Mouse (Mus musculus): ENCODE results near the gene Shisa6. TPM values are rescaled to one million over a fixed set of nuclear protein-coding genes. Genes with fewer than 3 reads are reported as not detected.

The Shisa6 gene
- polyA plus RNA-seq, 1 experiment from 2014 or later, result 0.40 TPM

DNA sequence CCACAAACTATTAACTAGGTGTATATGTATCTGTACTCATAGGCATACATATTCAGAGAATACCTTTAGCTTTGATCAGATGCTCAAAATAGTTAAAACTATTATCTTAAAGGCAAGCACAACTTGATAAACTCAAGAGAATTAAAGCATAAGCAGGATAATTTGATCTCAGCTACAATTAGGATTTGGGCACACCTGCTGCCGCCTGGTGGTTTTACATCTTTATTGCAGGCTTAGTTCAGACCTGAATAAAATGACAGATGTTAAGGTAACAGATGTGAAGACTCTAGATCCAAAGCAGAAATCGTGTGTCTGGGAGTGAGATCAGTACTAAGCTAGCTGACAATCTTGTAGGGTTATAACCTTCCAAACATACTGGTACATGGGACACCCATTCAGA, 24.8 kb downstream of the Shisa6 start:
- no peak for ATAC-seq (replicated peaks; ENCODE audit: insufficient number of reproducible peaks, low FRiP score, low TSS enrichment)
- Histone ChIP-seq H3K27ac (ENCODE audit: low read depth, low read length) (no peak overlapping the region), H3K4me2 (no peak overlapping the region), H3K9ac (ENCODE audit: low read depth, low read length) (no peak overlapping the region), H3K36me3 (ENCODE audit: control insufficient read depth, insufficient read depth, low read length) (no peaks in the 10 kb centered on the region), H3K4me1 (ENCODE audit: control insufficient read depth, insufficient read depth, low read length) (no peaks in the 10 kb centered on the region), H3K27me3 (ENCODE audit: control insufficient read depth, insufficient read depth, low read length) (no peaks in the 10 kb centered on the region), H3K9me3 (replicated peaks; ENCODE audit: control insufficient read depth, low read length) (no peaks in the 10 kb centered on the region), H3K4me3 (ENCODE audit: low read depth, low read length) (no peak overlapping the region)
- WGBS (ENCODE audit: insufficient replicate concordance), result 55% methylated on average over 2 of the region's 2 CpGs

DNA sequence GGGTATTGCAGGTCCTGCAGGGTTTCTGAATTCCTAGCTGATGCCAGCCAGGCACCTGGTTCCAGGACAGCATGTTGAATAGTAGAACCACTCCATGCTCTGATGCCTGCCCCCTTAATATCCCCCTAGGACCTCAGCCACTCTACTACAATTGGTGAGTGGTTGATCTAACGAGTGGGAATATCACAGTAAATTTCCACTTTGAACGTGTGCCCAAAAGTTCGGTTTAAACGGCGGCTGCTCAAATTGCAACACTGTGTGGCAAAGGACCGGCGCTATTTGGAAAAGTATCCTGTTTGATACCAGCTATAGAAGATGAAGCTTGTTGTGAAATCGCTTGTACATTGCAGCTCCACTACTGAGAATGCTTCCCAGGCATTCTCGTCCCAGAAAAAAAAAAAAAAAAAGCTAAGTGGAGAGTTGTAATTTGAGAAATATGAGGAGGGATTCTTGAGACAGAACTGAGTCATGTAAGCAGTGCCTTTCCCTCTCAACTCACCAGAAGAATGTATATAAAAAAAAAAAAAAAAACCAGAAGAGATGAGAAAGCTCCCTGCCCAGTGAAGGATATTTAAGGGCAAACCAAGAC, 26.8 kb downstream of the Shisa6 start:
- Histone ChIP-seq H3K4me1 (ENCODE audit: control insufficient read depth, insufficient read depth, low read length) (no peaks in the 10 kb centered on the region), H3K27ac (ENCODE audit: low read depth, low read length) (no peak overlapping the region), H3K4me2 (no peak overlapping the region), H3K4me3 (ENCODE audit: low read depth, low read length) (no peak overlapping the region), H3K36me3 (ENCODE audit: control insufficient read depth, insufficient read depth, low read length) (no peaks in the 10 kb centered on the region), H3K27me3 (ENCODE audit: control insufficient read depth, insufficient read depth, low read length) (no peaks in the 10 kb centered on the region), H3K9me3 (replicated peaks; ENCODE audit: control insufficient read depth, low read length) (no peaks in the 10 kb centered on the region), H3K9ac (ENCODE audit: low read depth, low read length) (no peak overlapping the region)
- WGBS (ENCODE audit: insufficient replicate concordance), result 76% methylated on average over 9 of the region's 9 CpGs
- ATAC-seq (replicated peaks; ENCODE audit: insufficient number of reproducible peaks, low FRiP score, low TSS enrichment), result no peak

DNA sequence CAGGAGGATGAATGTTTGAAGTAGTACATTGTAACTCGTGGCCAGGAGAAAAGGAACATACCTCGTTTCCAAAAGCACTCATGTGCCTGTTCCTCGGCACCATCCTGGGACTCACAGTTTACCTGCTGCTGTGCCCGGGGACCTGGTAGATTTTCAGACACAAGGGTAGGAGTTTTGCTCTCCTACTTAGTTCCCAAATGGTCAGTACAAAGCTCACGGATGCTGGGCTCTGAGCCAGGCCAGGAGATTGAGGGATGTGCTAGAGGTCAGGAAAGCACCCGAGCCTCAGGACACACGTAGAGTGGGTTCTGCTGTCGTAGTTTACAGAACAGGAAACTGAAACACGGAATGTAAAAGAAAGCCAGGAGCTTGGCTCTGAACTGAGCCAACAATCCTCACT, 29.5 kb downstream of the Shisa6 start:
- no peak for ATAC-seq (replicated peaks; ENCODE audit: insufficient number of reproducible peaks, low FRiP score, low TSS enrichment)
- no peak overlapping the region for H3K9ac ChIP-seq (ENCODE audit: low read depth, low read length)
- no peak overlapping the region for H3K4me3 ChIP-seq (ENCODE audit: low read depth, low read length)
- 69% methylated on average over 9 of the region's 9 CpGs for WGBS (ENCODE audit: insufficient replicate concordance)
- no peak overlapping the region for H3K27ac ChIP-seq (ENCODE audit: low read depth, low read length)
- no peaks in the 10 kb centered on the region for H3K4me1 ChIP-seq (ENCODE audit: control insufficient read depth, insufficient read depth, low read length)
- no peaks in the 10 kb centered on the region for H3K27me3 ChIP-seq (ENCODE audit: control insufficient read depth, insufficient read depth, low read length)
- no peaks in the 10 kb centered on the region for H3K36me3 ChIP-seq (ENCODE audit: control insufficient read depth, insufficient read depth, low read length)
- no peak overlapping the region for H3K4me2 ChIP-seq
- H3K9me3 ChIP-seq (replicated peaks; ENCODE audit: control insufficient read depth, low read length), result no peaks in the 10 kb centered on the region

DNA sequence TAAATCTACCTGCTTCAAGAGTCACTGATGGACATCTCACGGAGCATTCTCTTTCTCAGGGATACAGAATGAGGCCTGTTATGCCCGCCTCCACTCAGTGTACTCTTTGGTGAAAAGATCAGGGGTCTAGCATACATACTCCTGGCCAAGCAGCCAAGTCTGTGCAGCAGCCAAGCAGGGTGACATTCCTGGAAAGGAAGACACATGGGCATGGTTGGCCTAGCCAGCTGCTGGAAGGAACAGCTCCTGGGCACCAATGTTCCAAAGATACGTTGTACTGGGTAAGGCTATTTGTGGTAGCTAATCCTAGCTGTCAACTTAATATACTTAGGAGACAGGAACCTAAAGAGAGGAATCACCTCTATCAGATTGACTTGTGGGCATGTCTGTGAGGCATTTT, 31.4 kb downstream of the Shisa6 start:
- no peaks in the 10 kb centered on the region for H3K4me1 ChIP-seq (ENCODE audit: control insufficient read depth, insufficient read depth, low read length)
- H3K9me3 ChIP-seq (replicated peaks; ENCODE audit: control insufficient read depth, low read length), result no peaks in the 10 kb centered on the region
- no peak overlapping the region for H3K4me3 ChIP-seq (ENCODE audit: low read depth, low read length)
- H3K36me3 ChIP-seq (ENCODE audit: control insufficient read depth, insufficient read depth, low read length), result no peaks in the 10 kb centered on the region
- no peak overlapping the region for H3K4me2 ChIP-seq
- no peak overlapping the region for H3K27ac ChIP-seq (ENCODE audit: low read depth, low read length)
- no peaks in the 10 kb centered on the region for H3K27me3 ChIP-seq (ENCODE audit: control insufficient read depth, insufficient read depth, low read length)
- no peak for ATAC-seq (replicated peaks; ENCODE audit: insufficient number of reproducible peaks, low FRiP score, low TSS enrichment)
- WGBS (ENCODE audit: insufficient replicate concordance), result 74% methylated on average over 3 of the region's 3 CpGs
- no peak overlapping the region for H3K9ac ChIP-seq (ENCODE audit: low read depth, low read length)

DNA sequence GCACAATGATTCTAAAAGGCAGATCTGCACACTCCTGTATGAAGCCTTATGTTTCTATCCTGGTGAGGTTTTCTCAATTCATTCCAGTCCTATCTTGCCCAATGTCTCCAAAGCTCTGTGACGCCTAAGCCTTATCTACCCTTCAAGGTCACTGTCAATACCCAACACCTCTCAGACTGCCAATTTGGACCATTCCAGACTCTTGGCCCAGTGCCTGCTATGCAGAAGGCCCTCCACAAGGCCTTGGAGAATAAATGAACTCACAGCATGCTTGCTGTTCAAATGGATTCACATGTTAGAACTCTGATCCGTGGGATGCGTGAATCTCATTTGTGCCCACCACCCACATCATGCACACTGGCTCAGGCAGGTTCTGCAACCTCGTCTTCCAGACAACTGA, 38.0 kb downstream of the Shisa6 start:
- Histone ChIP-seq H3K9me3 (replicated peaks; ENCODE audit: control insufficient read depth, low read length) (no peaks in the 10 kb centered on the region), H3K27me3 (ENCODE audit: control insufficient read depth, insufficient read depth, low read length) (no peaks in the 10 kb centered on the region), H3K36me3 (ENCODE audit: control insufficient read depth, insufficient read depth, low read length) (no peaks in the 10 kb centered on the region), H3K4me1 (ENCODE audit: control insufficient read depth, insufficient read depth, low read length) (peaks cover 4% of the 10 kb centered on the region; the same call in 1 of the 2 replicates), H3K4me2 (no peak overlapping the region), H3K9ac (ENCODE audit: low read depth, low read length) (no peak overlapping the region), H3K4me3 (ENCODE audit: low read depth, low read length) (no peak overlapping the region), H3K27ac (ENCODE audit: low read depth, low read length) (no peak overlapping the region)
- WGBS (ENCODE audit: insufficient replicate concordance), result 68% methylated on average over 4 of the region's 4 CpGs
- ATAC-seq (replicated peaks; ENCODE audit: insufficient number of reproducible peaks, low FRiP score, low TSS enrichment), result no peak; the same call in 1 of the 2 replicates

DNA sequence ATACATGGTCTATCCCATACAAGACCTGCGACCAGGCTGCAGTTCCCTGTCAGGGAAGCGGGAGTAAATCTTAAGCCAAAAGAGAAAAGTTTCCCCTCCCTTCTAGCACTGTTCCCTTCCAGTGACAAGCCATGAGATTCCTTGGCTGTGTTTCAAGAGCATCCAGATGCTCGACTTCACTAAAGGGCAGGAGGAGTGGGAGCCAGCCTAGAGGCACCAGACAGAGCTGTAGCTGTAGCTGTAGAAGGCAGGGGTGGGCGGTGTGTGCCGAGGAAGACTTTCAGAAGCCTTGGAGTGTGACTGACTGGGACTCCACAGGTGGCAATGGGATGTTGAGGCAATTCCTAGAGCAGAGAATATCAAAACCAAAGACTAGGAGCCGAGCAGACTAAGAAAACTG, 43.3 kb downstream of the Shisa6 start:
- no peaks in the 10 kb centered on the region for H3K4me1 ChIP-seq (ENCODE audit: control insufficient read depth, insufficient read depth, low read length)
- 77% methylated on average over 6 of the region's 6 CpGs for WGBS (ENCODE audit: insufficient replicate concordance)
- no peak for ATAC-seq (replicated peaks; ENCODE audit: insufficient number of reproducible peaks, low FRiP score, low TSS enrichment)
- H3K9ac ChIP-seq (ENCODE audit: low read depth, low read length), result no peak overlapping the region
- no peak overlapping the region for H3K27ac ChIP-seq (ENCODE audit: low read depth, low read length)
- no peak overlapping the region for H3K4me3 ChIP-seq (ENCODE audit: low read depth, low read length)
- no peak overlapping the region for H3K4me2 ChIP-seq
- no peaks in the 10 kb centered on the region for H3K9me3 ChIP-seq (replicated peaks; ENCODE audit: control insufficient read depth, low read length)
- H3K27me3 ChIP-seq (ENCODE audit: control insufficient read depth, insufficient read depth, low read length), result no peaks in the 10 kb centered on the region
- H3K36me3 ChIP-seq (ENCODE audit: control insufficient read depth, insufficient read depth, low read length), result no peaks in the 10 kb centered on the region

DNA sequence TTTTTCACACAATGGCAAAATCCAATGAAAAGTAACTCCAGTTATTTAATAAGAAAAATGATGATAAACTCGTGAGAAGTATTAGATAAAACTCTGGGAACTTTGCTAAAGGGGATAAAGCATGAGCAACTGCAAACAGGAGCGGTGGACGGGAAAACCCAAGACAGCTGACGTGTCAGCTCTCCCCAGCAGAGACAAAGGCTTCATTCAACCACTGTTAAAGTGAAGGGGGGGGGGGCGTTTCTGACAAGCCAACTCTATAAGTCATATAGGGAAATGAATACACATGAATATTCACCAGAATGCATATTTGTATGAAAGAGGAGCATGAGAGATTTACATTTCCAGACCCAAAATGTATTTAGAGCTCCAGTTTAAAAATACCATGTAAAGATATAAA, 83.1 kb downstream of the Shisa6 start:
- no peaks in the 10 kb centered on the region for H3K4me1 ChIP-seq (ENCODE audit: control insufficient read depth, insufficient read depth, low read length)
- H3K4me3 ChIP-seq (ENCODE audit: low read depth, low read length), result no peak overlapping the region
- no peak overlapping the region for H3K9ac ChIP-seq (ENCODE audit: low read depth, low read length)
- 45% methylated on average over 5 of the region's 5 CpGs for WGBS (ENCODE audit: insufficient replicate concordance)
- no peak for ATAC-seq (replicated peaks; ENCODE audit: insufficient number of reproducible peaks, low FRiP score, low TSS enrichment)
- no peak overlapping the region for H3K27ac ChIP-seq (ENCODE audit: low read depth, low read length)
- no peak overlapping the region for H3K4me2 ChIP-seq
- no peaks in the 10 kb centered on the region for H3K27me3 ChIP-seq (ENCODE audit: control insufficient read depth, insufficient read depth, low read length)
- H3K9me3 ChIP-seq (replicated peaks; ENCODE audit: control insufficient read depth, low read length), result no peaks in the 10 kb centered on the region
- H3K36me3 ChIP-seq (ENCODE audit: control insufficient read depth, insufficient read depth, low read length), result no peaks in the 10 kb centered on the region

DNA sequence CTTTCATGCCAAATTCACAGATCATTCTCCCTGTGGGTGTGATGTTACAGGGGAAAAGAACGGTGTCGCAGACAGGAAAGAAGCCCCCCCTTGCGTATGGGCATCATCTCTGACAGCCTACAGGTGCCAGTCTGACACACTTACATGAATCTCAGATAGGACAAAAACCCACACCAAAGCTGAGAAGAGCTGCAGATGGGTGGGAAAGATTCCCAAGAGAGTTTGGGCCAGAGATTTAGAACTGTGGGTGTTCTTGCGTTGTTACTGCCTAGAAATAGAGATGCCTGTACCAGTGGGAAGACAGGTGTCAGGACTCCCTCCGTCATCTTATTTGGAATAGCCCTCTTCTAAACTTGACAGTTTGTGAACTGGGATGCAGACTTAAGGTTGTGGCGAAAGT, 99.6 kb downstream of the Shisa6 start:
- ATAC-seq (replicated peaks; ENCODE audit: insufficient number of reproducible peaks, low FRiP score, low TSS enrichment), result no peak
- Histone ChIP-seq H3K9me3 (replicated peaks; ENCODE audit: control insufficient read depth, low read length) (no peaks in the 10 kb centered on the region), H3K4me1 (ENCODE audit: control insufficient read depth, insufficient read depth, low read length) (no peaks in the 10 kb centered on the region), H3K36me3 (ENCODE audit: control insufficient read depth, insufficient read depth, low read length) (no peaks in the 10 kb centered on the region), H3K27ac (ENCODE audit: low read depth, low read length) (no peak overlapping the region), H3K4me3 (ENCODE audit: low read depth, low read length) (no peak overlapping the region), H3K9ac (ENCODE audit: low read depth, low read length) (no peak overlapping the region), H3K4me2 (no peak overlapping the region), H3K27me3 (ENCODE audit: control insufficient read depth, insufficient read depth, low read length) (no peaks in the 10 kb centered on the region)
- 82% methylated on average over 6 of the region's 6 CpGs for WGBS (ENCODE audit: insufficient replicate concordance)

DNA sequence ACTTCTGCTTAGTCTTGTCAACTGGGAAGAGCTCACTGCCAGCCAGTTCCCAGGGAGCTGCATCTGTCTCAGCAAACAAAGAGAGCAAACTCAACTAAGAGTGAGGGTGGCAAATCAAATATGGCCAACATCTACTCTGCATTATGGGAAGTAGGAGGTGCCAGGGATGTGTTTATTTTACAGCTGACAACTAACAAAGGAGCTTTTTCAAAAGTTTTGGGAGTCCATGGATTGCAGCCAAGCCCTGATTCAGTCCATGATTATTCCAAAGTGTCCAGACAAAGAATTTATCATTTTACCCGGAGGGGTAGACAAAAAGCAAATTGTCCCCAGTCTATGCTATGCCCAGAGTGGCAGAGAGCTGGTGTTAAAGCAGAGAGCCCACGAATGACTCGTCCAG, 107.5 kb downstream of the Shisa6 start:
- no peaks in the 10 kb centered on the region for H3K36me3 ChIP-seq (ENCODE audit: control insufficient read depth, insufficient read depth, low read length)
- WGBS (ENCODE audit: insufficient replicate concordance), result 73% methylated on average over 3 of the region's 3 CpGs
- H3K27me3 ChIP-seq (ENCODE audit: control insufficient read depth, insufficient read depth, low read length), result no peaks in the 10 kb centered on the region
- no peaks in the 10 kb centered on the region for H3K4me1 ChIP-seq (ENCODE audit: control insufficient read depth, insufficient read depth, low read length)
- no peak for ATAC-seq (replicated peaks; ENCODE audit: insufficient number of reproducible peaks, low FRiP score, low TSS enrichment)
- no peaks in the 10 kb centered on the region for H3K9me3 ChIP-seq (replicated peaks; ENCODE audit: control insufficient read depth, low read length)
- H3K4me3 ChIP-seq (ENCODE audit: low read depth, low read length), result no peak overlapping the region
- no peak overlapping the region for H3K27ac ChIP-seq (ENCODE audit: low read depth, low read length)
- no peak overlapping the region for H3K4me2 ChIP-seq
- no peak overlapping the region for H3K9ac ChIP-seq (ENCODE audit: low read depth, low read length)
